Mouse (Mus musculus) heart, postnatal 10 days (tissue): ENCODE measurements at regions not wholly inside any gene's neighbourhood (a gene's known extent, or its start where the extent isn't known, plus 50 kb on each side); places are given as distances from the start of the nearest gene placed in this dataset.

ENCODE experiments used
- DNase-seq, 2 experiments: peaks; one replicate each; pipeline ENCODE4 v3.0.0; 2021
- intact Hi-C: fragments of 180-260 bp; cut with DNase I; formaldehyde crosslinking; loops from one replicate; pipeline ENCODE4 v1.15.1; 2025

GRCm38 (mm10) chr10:66921776-66922175 lies 174.1 kb upstream of the Jmjd1c start:
- DNase-seq: no peak
- intact Hi-C loops: loop anchor here (2.0 kb wide), 2 partner anchors 81 to 137 kb away; no protein-coding TSS in a partner anchor

DNA sequence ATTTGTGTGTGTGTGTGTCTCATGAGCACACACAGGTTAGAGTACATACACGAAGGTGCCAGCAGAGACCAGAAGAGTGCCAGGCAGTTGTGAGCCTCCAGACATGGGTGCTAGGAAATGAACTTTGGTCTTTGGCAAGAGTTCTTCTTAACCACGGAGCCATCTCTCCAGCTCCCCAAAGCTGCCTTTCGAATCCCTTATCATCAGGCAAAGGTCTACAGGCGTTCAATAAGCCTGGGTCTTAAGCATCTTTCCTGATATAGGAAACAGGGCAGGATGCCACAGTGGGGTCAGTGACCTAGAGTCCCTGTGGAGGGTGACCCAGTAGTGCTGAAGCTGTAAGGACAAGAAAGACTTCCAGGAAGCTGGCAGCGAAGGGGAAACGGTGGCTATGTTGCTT lies 173.6 kb upstream of the Jmjd1c start:
- intact Hi-C loops: no loop called here
- peak in 1 of 2 experiments; percentile 34 for DNase-seq

GRCm38 (mm10) chr10:66923947-66924346 lies 172.0 kb upstream of the Jmjd1c start:
- no peak for DNase-seq
- intact Hi-C loops: no loop called here

GRCm38 (mm10) chr10:66924418-66924817 lies 171.5 kb upstream of the Jmjd1c start:
- no peak for DNase-seq

DNA sequence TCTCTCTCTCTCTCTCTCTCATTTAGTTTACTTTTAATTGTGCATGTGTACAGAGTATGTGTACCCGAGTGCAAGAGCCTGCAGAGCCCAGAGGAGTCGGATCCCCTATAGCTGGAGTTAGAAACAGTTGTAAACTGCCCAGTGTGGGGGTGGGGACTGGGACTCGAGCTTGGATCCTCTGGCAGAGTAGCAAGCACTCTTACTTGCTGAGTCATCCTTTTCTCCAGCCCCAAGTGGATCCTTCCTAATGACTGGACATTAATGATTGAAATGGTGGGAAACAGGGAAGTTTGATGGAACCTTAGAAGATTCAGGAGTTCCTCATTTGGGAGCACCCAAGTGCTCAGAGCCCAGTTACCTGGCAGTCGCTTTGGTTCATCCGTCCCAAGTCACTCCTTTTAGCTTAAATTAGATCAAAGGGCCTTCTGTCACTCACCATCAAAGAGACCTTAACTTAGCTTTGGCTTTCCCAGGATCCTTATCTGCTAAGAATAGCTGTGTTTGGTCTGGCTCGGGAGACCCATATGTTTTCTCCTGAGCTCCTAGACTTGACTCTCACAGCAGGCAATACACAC lies 170.3 kb upstream of the Jmjd1c start:
- intact Hi-C loops: no loop called here
- no peak for DNase-seq

More at GRCm38 (mm10) chr10:66924418-66924817, 171.5 kb upstream of the Jmjd1c start:
- intact Hi-C loops: no loop called here

DNA sequence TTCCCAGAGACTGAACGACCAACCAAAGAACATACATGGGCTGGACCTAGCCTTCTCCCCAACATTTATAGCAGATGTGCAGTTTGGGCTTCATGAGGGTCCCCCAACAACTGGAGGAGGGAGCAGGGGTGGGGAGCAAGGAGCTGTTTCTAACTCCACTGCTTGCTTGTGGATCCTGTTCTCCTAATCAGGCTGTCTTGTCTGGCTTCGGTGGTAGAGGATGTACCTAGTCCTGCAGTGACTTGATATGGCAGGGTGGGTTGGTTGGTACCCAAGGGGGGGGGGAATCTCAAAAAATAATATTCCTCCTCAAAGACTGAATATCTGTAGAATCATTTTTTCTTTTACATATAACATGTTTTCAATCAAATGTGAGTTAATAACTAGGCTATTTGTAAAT lies 168.3 kb upstream of the Jmjd1c start:
- intact Hi-C loops: no loop called here
- DNase-seq: no peak

- DNase-seq: peak; percentile 37 to 48
- intact Hi-C loops: no loop called here
These were observed 167.5 kb upstream of the Jmjd1c start for GRCm38 (mm10) chr10:66928211-66928990.

GRCm38 (mm10) chr10:66930563-66930962 lies 165.4 kb upstream of the Jmjd1c start:
- intact Hi-C loops: no loop called here
- DNase-seq: no peak

GRCm38 (mm10) chr10:66931505-66931904 lies 164.4 kb upstream of the Jmjd1c start:
- intact Hi-C loops: no loop called here
- peak; percentile 90 to 91 for DNase-seq

DNA sequence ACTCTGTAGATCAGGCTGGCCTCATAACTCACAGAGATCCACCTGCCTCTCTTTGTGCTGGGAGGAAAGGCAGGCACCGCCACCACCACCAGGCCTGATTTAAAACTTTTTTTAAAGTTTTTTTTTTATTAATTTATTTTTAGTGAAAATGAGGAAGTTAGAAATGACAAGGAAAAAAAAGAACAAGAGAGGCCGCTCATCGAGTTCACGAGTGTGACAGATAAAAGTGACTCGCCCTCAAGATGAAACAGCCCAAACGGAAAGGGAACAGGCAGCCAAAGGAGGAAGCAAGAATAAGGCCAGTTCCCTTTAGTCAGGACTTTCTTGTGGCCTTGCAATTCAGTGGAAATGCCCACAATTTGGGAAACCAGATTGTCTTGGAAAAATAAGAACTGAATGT lies 163.4 kb upstream of the Jmjd1c start:
- DNase-seq: no peak
- intact Hi-C loops: no loop called here

DNA sequence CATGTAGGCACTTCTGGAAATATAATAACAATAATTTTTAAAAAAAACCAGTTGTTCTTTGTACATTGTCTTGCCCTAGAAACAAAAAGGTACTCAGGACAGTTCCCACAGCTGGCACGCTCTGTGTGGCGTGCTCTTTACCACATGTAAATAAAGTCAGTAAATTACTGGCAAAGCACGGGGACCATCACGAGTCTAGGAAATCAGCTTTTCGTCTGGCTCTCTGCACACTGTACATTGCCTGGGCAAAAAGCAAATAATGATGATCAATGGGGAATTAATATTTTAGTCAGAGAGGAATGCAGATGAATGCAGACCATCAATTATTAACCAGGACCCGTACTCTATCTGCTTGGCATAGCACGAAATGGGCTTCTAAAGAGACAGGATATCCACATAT lies 162.2 kb upstream of the Jmjd1c start:
- no peak for DNase-seq
- intact Hi-C loops: no loop called here

DNA sequence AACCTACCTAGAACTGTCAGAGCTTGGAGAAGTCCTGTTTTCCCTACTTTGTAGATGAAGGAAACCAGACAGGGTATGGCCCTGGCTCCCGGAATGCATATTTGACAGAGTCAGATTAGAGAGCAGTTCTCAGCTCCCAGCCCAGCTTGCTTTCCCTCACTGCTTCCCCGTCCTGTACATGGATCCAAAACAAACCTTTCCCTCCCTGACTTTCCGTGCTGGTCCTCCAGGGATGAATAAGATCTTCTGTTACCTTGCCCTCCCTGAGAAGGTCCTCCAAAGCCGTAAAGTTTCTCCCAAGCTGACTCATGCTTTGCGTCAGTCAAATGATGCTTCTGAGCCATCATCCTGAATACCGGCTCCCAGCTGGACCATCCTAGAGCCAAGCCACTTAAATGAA lies 160.2 kb upstream of the Jmjd1c start:
- intact Hi-C loops: no loop called here
- DNase-seq: peak; percentile 52 to 57

GRCm38 (mm10) chr10:66937116-66937515 lies 158.8 kb upstream of the Jmjd1c start:
- DNase-seq: no peak
- intact Hi-C loops: no loop called here

- intact Hi-C loops: no loop called here
- no peak for DNase-seq
These were observed 155.6 kb upstream of the Jmjd1c start for GRCm38 (mm10) chr10:66940368-66940767.

- intact Hi-C loops: no loop called here
- DNase-seq: no peak
These were observed 155.0 kb upstream of the Jmjd1c start for GRCm38 (mm10) chr10:66940922-66941321.

GRCm38 (mm10) chr10:66941974-66942373 lies 154.0 kb upstream of the Jmjd1c start:
- DNase-seq: peak; percentile 57 to 71
- intact Hi-C loops: no loop called here

DNA sequence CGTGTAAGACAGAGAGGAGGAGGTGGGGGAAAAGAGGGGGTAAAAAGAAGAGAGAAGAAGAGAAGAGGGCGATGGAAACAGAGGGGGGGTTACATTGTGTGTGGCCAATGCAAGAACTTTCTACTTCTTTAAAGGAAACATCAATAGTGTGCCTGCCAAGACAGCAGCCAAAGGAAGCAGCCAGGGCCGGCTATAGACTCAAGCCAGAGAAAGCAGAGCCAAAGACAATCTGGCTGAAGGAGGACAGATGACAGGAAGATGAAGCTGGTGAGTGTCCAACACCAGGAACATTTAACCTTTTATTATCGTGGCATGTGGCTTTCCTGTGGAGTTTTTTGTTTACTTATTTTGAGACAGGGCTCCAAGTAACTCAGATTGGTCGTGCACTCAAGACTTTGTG lies 152.1 kb upstream of the Jmjd1c start:
- intact Hi-C loops: no loop called here
- peak; percentile 69 to 70 for DNase-seq

GRCm38 (mm10) chr10:66946161-66946560 lies 149.8 kb upstream of the Jmjd1c start:
- intact Hi-C loops: no loop called here
- no peak for DNase-seq

GRCm38 (mm10) chr10:66948329-66948728 lies 147.6 kb upstream of the Jmjd1c start:
- intact Hi-C loops: no loop called here
- DNase-seq: no peak

- intact Hi-C loops: no loop called here
These were observed 145.5 kb upstream of the Jmjd1c start for GRCm38 (mm10) chr10:66950441-66950840.

GRCm38 (mm10) chr10:66951231-66951822 lies 144.6 kb upstream of the Jmjd1c start:
- DNase-seq: no peak
- intact Hi-C loops: no loop called here

More at GRCm38 (mm10) chr10:66950441-66950840, 145.5 kb upstream of the Jmjd1c start:
- no peak for DNase-seq

DNA sequence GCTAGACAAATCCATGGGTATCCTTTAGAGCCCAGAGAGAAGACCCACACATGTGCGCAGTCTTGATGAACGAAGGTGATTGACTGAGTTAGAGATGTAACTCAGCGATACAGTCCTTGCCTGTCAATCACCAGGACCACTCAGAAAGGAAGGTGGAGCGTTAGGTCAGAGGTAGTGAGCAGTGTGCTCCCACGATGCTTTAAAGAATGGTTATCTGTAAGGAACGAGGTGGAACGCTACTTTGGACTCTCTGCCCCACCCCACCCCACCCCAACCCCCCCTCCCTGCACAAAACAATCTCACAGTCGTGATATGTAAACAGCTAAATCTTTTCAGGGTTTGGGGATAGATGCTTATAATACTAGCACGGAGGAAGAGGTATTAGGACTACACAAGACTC lies 144.0 kb upstream of the Jmjd1c start:
- intact Hi-C loops: no loop called here
- no peak for DNase-seq
